Mouse (Mus musculus): ENCODE results near the gene Mef2c.

- no peak for TF ChIP-seq CTCF (conservative IDR thresholded peaks at IDR 0.05 in 1 of 2, IDR thresholded peaks at IDR 0.05 in 1 of 2; ENCODE audit: low read depth in 2 of 2, low read length in 2 of 2)
- no peak for TF ChIP-seq ZC3H11A (IDR thresholded peaks at IDR 0.05; ENCODE audit: low read depth, low read length)
- no peak for TF ChIP-seq TBP (conservative IDR thresholded peaks at IDR 0.05; ENCODE audit: low read depth, low read length)
- TF ChIP-seq ZMIZ1 (IDR thresholded peaks at IDR 0.05; ENCODE audit: low read depth, low read length) = no peak
- no peak for TF ChIP-seq USF1 (IDR thresholded peaks at IDR 0.05; ENCODE audit: low read depth, low read length)
- TF ChIP-seq POLR2A (IDR thresholded peaks at IDR 0.05; ENCODE audit: low read depth, low read length) = no peak
- no peak for TF ChIP-seq MYC (IDR thresholded peaks at IDR 0.05; ENCODE audit: low read depth, low read length)
- TF ChIP-seq KAT2A (IDR thresholded peaks at IDR 0.05; ENCODE audit: insufficient replicate concordance, low read length) = no peak
- no peak for TF ChIP-seq GABPA (IDR thresholded peaks at IDR 0.05; ENCODE audit: insufficient replicate concordance, low read depth, low read length)
- TF ChIP-seq JUN (IDR thresholded peaks at IDR 0.05; ENCODE audit: insufficient read depth, low read depth, low read length) = no peak
Measured at GRCm38 (mm10) chr13:83585359-83585758, 81.5 kb downstream of the Mef2c start.

Measured in CH12.LX (cell line).